Mouse (Mus musculus) cerebellum, adult 9-10 months (tissue): Measurements from ENCODE around the gene Ptp4a2.
"Not testable (repeated sequence)": the region's sequence is repeated elsewhere in the genome, so short reads cannot be mapped to it uniquely, and the experiment has no call there.

Experiments
- DNase-seq: peaks from one replicate; pipeline ENCODE4 v3.0.0; 2022

Gene Ptp4a2

DNA sequence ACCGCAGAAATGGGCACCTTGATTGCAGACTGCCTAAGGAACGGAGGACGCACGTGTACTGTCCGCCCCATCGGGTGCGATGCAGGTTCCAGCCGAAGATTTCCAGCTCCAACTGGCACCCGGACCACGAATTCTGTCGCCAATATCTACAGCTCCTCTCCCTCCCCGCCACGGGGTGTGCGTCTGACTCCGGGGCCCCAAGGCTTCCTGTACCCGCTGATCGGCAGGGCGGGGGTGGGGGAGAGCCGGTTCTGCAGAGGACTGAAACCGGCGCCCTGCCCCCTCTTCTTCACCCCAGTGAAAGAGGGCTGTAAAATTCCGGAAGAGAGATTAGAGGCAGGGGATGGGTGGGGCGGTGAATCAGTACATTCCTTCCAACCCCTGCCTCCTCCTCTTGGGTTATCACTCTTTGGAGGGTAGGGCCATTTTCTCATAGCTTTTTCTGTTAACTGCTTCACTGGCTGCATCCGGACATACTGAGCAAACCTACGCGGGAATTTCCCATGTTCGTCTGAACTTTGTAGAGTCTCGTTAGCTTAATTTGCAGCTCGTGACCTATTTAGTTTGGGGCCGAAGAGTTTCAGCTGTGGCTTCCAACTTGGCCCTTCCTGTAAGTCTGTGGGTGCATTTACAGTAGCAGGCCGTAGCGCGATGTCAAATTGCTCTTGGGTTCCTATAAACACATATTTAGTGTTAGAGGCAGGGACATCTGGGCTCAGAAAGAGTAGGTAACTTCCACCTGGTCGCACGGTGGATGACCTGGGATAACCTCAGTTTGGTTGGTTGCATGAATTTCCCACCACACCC is at the start of gene Ptp4a2:
TSS of gene Ptp4a2 (plus strand) at position 422 of the 807 bp plus-strand sequence.
- no peak for DNase-seq

DNA sequence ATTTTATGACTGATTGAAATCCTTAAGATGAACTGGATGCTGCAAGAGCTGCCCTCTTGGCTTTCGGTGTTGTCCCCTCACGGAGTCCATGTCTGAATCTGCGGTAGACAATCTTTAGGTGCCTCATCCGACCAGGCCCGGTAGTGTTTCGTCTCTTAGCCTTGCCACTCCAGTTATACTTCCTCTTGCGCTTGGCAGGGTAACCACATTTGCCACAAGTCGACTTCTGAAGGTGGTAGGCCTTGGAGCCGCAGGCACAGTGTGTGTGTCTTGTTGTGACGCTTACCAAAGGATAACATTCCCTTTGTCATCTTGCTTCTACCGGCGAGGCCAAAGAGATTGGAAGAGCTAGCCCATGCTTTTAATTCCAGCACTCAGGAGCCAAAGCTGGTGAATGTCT is 49.4 kb upstream of the Ptp4a2 start:
- no peak for DNase-seq

- not testable (repeated sequence) for DNase-seq
These were observed 48.5 kb upstream of the Ptp4a2 start for GRCm38 (mm10) chr4:129762496-129762895.

GRCm38 (mm10) chr4:129765351-129765750 is 45.7 kb upstream of the Ptp4a2 start:
- DNase-seq = no peak

GRCm38 (mm10) chr4:129767782-129768181 is 43.2 kb upstream of the Ptp4a2 start:
- peak; percentile 56 for DNase-seq

DNA sequence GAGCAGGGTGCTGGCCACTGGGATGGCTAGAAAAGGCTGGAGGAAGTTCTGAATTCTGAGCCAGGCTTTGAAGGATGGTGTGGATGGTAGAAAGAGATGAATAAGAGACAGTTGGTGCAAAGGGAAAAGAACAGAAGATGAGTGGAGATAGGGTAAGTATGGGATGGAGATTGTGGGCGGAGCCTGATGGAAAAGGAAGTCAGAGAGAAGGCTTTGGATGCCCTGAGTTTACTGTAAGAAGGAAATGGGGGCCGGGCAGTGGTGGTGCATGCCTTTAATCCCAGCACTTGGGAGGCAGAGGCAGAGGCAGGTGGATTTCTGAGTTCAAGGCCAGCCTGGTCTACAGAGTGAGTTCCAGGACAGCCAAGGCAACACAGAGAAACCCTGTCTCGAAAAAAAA is 42.3 kb upstream of the Ptp4a2 start:
- not testable (repeated sequence) for DNase-seq

GRCm38 (mm10) chr4:129770600-129770999 is 40.4 kb upstream of the Ptp4a2 start:
- no peak for DNase-seq

DNA sequence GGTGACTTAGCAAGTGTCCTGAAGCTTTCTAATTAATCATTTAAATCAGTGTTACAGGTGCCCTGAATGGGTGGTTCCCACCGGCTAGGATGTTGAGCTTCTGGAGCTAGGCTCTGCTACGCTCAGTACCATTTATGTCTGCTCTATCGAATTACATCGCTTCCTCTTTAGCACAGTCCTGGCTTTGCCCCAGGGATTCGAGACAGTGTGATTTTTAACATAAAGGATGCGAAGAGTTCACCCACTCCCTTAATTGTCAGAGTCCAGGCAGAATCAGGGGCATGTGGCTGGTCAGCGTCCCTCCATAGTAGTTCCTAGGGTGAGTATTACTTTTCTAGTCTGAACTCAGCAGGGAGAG is 39.7 kb upstream of the Ptp4a2 start:
- DNase-seq = no peak

- peak; percentile 41 for DNase-seq
These were observed 39.1 kb upstream of the Ptp4a2 start for GRCm38 (mm10) chr4:129771672-129772521.

GRCm38 (mm10) chr4:129781881-129782675 is 28.9 kb upstream of the Ptp4a2 start:
- DNase-seq = no peak

DNA sequence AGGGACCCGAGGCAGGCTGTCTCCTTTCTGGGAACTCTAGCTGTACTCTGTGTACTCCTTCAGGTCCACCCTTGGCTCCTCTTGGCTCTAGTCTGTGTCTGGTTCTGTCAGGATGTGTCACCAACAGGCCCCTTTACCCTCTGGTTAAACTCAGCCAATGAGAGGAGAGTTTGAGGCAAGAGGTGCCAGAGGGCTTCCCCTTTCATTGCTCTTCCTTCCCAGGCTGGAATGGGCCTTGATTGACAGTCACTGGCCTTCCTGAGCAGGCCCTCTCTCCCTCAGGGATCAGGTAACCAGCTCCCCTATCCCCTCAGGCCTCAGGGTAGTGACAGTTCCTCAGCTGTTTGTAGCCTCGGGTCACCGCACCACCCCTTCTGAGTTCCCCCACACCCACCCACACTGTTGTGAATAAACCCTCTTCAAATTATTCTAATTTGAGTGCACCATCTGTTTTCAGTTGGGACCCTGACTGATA is 28.1 kb upstream of the Ptp4a2 start:
- no peak for DNase-seq

DNA sequence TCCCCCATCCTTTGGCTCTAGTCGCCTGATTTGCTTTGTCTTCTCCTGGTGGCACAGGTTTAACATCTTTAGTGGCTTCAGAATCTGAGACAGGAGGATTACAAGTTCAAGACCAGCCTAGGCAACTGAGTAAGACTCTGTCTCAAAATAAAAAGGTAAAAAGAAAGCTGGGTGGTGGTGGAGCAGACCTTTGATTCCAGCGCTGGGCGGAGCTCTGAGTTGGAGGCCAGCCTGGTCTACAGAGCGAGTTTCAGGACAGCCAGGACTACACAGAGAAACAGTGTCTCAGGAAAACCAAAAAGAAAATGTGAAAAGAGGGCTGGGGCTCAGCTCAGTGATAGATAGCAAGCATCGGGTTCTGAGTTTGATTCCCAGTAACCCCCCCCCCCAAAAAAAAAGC is 27.5 kb upstream of the Ptp4a2 start:
- no peak for DNase-seq

- peak; percentile 85 for DNase-seq
These were observed 25.8 kb upstream of the Ptp4a2 start for GRCm38 (mm10) chr4:129785178-129785577.

GRCm38 (mm10) chr4:129788693-129789092 is 22.3 kb upstream of the Ptp4a2 start:
- no peak for DNase-seq

DNA sequence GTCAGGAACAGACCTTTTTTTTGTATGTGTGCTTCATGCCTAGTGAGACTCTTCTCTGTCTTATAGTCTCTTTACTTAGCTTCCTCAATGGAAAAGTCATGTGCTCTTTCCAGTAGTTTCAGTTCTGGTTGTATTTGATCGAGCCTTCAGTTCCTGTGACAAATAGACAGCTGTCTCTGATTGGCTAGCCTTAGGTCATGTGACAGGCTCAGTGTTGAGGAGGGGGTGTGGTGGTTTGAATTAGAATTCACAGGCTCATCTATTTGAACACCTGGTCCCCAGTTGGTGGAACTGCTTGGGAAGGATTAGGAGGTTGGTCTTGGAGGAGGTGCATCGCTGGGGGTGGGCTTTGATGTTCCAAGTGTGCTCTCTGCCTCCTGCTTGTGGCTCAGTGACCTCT is 21.4 kb upstream of the Ptp4a2 start:
- DNase-seq = no peak

GRCm38 (mm10) chr4:129790475-129790874 is 20.5 kb upstream of the Ptp4a2 start:
- DNase-seq = no peak

DNA sequence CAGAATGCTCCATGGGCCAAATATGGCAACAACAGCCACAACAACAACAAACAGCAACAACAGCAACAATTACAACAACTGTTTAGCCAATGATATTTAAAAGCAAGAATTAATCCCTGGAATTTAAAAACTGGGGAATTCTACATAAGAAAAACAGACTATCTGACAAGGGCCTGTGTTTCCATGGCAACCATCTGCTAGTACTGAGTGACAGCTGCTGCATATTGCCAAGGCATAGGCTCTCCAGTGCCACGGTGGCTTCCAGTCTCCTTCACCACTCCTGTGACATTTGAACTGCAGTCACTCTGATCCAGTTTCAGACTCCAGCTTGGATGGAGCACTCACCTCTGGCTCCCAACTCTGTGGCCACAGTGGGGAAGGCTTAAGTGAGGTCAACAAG is 19.6 kb upstream of the Ptp4a2 start:
- no peak for DNase-seq

- DNase-seq = no peak
These were observed 18.3 kb upstream of the Ptp4a2 start for GRCm38 (mm10) chr4:129792666-129793202.

GRCm38 (mm10) chr4:129793713-129794329 is 17.2 kb upstream of the Ptp4a2 start:
- no peak for DNase-seq

GRCm38 (mm10) chr4:129795151-129795860 is 15.7 kb upstream of the Ptp4a2 start:
- DNase-seq = no peak

DNA sequence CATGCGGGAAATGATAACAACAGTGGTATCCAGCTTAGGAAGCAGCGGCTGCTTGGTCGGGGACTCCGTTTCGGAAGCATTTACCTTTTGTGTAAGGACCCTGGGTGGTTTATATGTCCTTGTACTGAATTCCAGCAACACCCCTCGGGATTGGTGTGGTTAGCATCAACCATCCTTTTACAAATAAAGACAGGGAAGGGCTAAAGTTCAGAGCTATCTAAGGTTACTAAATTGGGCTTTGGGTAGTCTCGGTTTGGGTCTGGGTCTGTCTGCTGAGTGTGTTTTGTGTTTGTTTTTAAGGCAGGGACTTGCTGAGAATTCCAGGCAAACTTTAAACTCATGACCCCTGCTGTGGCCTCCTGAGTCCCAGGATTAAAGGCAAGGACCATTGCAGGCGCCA is 15.2 kb upstream of the Ptp4a2 start:
- DNase-seq = no peak

DNA sequence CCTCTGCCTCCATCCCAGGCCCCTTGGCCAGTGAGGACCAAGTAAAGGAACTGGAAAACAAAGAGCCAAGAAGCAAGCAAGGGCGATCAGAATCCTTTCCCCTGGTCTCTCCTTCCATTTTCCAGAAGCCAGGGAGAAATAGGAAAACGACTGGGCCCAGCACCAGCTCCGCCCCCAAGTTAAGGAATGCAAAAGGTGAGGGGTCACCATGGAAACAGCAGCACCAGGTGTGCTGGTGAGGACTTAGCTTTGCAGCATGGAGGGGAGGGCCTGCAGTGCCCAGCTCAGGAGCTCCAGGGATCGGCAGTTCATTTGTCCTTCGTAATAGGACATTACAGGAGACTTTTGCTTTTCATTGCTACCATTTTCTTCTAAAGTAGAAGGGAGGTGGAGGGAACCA is 13.0 kb upstream of the Ptp4a2 start:
- DNase-seq = no peak
